Mouse (Mus musculus) retina, postnatal 7 days (tissue): ENCODE results near the gene Parvb.

Source experiments
- DNase-seq: peaks from one replicate; pipeline ENCODE4 v3.0.0-alpha.2; 2012; ENCODE audit warnings: low read depth, low spot score

Gene Parvb

GRCm38 (mm10) chr15:84293590-84293989 lies 61.7 kb downstream of the Parvb start:
- DNase-seq = no peak

GRCm38 (mm10) chr15:84294391-84294790 lies 62.5 kb downstream of the Parvb start:
- no peak for DNase-seq

- no peak for DNase-seq
Measured at GRCm38 (mm10) chr15:84295225-84295624, 63.4 kb downstream of the Parvb start.

- DNase-seq = no peak
Measured at GRCm38 (mm10) chr15:84297454-84297853, 65.6 kb downstream of the Parvb start.

- no peak for DNase-seq
Measured at GRCm38 (mm10) chr15:84298804-84299370, 67.0 kb downstream of the Parvb start.

- no peak for DNase-seq
Measured at GRCm38 (mm10) chr15:84299662-84300333, 68.0 kb downstream of the Parvb start.

- no peak for DNase-seq
Measured at GRCm38 (mm10) chr15:84300591-84300990, 68.7 kb downstream of the Parvb start.

GRCm38 (mm10) chr15:84301026-84301425 lies 69.2 kb downstream of the Parvb start:
- DNase-seq = peak; percentile 95

- DNase-seq = no peak
Measured at GRCm38 (mm10) chr15:84301641-84302420, 70.0 kb downstream of the Parvb start.

GRCm38 (mm10) chr15:84303264-84303663 lies 71.4 kb downstream of the Parvb start:
- DNase-seq = no peak

- no peak for DNase-seq
Measured at GRCm38 (mm10) chr15:84305333-84305732, 73.5 kb downstream of the Parvb start.

GRCm38 (mm10) chr15:84310271-84310670 lies 78.4 kb downstream of the Parvb start:
- DNase-seq = no peak

GRCm38 (mm10) chr15:84311295-84312085 lies 79.6 kb downstream of the Parvb start:
- no peak for DNase-seq

GRCm38 (mm10) chr15:84312878-84313565 lies 81.2 kb downstream of the Parvb start:
- no peak for DNase-seq

GRCm38 (mm10) chr15:84313566-84313878 lies 81.7 kb downstream of the Parvb start:
- no peak for DNase-seq

- DNase-seq = no peak
Measured at GRCm38 (mm10) chr15:84314420-84315080, 82.7 kb downstream of the Parvb start.

GRCm38 (mm10) chr15:84315276-84316046 lies 83.6 kb downstream of the Parvb start:
- no peak for DNase-seq

- no peak for DNase-seq
Measured at GRCm38 (mm10) chr15:84319393-84319792, 87.5 kb downstream of the Parvb start.

GRCm38 (mm10) chr15:84321544-84322174 lies 89.8 kb downstream of the Parvb start:
- no peak for DNase-seq
